Mouse (Mus musculus) left cerebral cortex, postnatal 36 days (tissue): ENCODE data around the gene Gm13272. TPM values are rescaled to one million over a fixed set of nuclear protein-coding genes. Genes with fewer than 3 reads are reported as not detected.
A peak's percentile ranks its signal among the peaks of the same experiment; 100 is the strongest.
"Not testable (repeated sequence)": the region's sequence is repeated elsewhere in the genome, so short reads cannot be mapped to it uniquely, and the experiment has no call there.

Experiments used
- DNase-seq, 2 experiments: peaks; one replicate each; pipeline ENCODE4 v3.0.0; 2021 to 2022; ENCODE audit warnings: low spot score in 2 of 2, mixed read lengths in 1 of 2
- intact Hi-C: fragments of 180-260 bp; cut with DNase I; formaldehyde crosslinking; loops from one replicate; pipeline ENCODE4 v1.15.1; 2025
- total RNA-seq, 2 experiments: library from RNA; stranded (reverse); gene quantifications; 2 replicates each; pipeline ENCODE4 v1.2.3; 2021

Gene Gm13272
- total RNA-seq, result not detected

DNA sequence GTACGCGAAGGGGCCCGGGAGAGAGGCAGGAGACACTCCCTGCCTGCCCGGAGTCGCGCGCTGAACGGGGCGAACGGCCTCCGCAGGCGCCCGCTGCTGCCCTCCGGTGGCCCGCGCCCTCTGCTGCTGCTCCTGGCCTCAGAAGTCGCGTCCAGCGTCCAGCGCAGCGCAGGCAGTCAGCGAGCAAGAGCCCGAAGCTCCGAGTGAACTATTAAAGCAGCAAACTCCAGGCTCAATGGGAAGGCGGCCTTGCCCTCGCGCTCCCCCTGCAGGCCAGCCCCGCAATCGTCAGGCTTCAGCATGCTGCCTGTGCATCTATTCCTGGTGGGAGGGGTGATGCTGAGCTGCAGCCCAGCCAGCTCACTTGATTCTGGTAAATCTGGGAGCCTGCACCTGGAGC, at the start of gene Gm13272:
TSS of gene Gm13272 (plus strand) at position 301 of the 400 bp plus-strand sequence.
- intact Hi-C loops, DNase-seq: not testable (repeated sequence)

DNA sequence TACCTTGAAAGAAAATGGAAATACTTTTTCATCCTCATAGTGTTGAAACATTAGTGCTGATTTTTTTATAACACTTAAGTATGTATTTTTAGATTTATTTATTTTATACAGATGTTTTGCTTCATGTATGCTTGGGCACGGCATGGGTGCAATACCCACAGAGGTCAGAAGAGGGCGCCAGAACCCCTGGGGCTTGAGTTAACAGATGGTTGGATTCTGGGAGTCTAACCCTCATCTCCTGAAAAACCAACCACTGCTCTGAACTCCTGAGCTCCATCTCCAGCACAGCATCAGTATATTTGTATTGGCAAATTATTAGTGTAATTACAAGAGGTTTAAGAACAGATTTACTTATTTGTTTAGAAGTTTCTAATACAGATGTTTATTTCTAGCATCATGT, 41.2 kb upstream of the Gm13272 start:
- no peak for DNase-seq
- intact Hi-C loops, result no loop called here

DNA sequence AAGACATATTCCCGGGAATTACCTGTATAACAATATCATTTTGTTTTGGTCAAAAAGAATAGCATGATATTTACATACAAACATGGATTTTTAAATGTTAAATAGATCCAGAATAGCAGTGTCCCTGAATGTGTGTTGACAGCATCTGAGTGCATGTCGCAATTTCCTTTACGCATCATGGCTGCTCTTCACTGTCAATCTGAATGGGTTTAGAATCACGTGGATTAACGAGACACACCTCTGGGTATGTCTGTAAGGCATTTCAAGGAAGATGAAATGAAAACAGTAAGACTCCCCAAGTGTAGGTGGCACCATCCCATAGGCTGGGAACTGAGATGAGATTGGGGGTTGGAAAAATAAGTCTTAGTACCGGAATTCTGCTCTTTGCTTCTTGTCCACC, 40.6 kb upstream of the Gm13272 start:
- intact Hi-C loops, result no loop called here

DNA sequence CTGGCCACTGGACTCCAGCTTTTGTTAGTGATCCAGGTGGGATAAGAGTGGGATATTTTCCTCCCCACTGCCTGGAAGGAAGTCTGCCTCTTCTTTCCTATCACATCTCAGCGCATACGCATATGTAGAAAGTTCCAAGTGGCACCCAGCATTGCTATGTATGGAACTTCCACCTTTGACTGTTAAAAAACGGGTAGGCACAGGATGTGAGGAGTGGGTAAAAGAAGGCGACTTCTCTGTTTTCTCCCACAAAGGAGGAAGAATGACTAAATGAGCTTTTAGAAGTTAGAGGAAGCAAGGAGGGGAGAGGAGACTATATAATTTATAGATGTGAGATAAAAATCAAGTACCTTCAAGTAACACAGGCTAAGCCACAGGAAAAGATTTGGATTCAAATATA, 38.2 kb upstream of the Gm13272 start:
- DNase-seq, result no peak
- intact Hi-C loops, result loop anchor here (10.0 kb wide), 1 partner anchor 47 kb away; the partner anchor contains the start of gene Ifnab

More for the DNA sequence above, 40.6 kb upstream of the Gm13272 start:
- no peak for DNase-seq

DNA sequence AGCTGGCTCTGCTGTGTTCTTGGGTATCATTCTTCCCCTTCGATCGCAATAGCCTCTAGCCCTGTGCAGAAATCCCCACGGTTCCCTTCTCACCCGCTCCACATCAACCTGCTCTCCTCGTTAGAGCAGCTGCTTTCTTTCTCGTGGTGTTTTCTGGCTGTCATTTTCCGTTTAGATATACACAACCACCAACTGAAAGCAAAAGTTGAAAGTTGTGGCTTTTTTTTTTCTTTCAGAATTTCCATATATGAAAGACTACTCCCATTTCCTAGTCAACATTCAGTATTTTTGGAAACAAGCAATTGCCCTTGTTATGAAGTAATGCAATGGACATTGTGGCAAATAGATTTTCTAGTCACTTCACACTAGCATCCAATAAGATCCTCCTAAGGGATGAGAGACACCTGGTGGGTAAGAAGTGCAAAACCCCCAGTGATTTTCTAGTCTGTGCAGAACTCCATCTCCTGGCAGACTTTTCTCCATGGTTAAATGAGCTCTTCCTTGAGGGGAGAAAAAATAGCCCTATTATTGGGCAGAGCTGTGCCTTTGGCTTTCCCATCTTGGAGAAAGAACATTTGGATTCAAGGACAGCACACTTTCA, 36.8 kb upstream of the Gm13272 start:
- no peak for DNase-seq
- intact Hi-C loops, result loop anchor here (10.0 kb wide), 1 partner anchor 48 kb away; the partner anchor contains the start of gene Ifnab

DNA sequence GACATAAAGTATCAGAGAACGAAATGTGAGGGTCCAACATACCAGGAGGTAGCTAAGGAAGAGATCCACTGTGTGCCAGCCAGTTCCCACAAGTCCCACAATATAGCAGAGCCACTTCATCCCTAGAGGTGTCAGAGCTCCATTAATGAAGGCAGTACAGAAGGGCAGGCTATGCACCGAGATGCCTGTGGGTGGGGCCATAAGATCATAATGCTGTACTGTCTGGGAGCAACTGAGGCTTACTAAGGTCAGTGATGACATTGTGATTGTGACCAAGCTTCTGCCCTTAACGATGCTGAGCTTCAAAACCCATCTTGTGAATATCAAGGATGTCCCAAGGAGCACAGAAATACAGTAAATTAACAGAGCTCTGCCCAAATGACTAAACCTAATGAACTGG, 35.4 kb upstream of the Gm13272 start:
- intact Hi-C loops, result loop anchor here (10.0 kb wide), 1 partner anchor 49 kb away; the partner anchor contains the start of gene Ifnab
- no peak for DNase-seq

DNA sequence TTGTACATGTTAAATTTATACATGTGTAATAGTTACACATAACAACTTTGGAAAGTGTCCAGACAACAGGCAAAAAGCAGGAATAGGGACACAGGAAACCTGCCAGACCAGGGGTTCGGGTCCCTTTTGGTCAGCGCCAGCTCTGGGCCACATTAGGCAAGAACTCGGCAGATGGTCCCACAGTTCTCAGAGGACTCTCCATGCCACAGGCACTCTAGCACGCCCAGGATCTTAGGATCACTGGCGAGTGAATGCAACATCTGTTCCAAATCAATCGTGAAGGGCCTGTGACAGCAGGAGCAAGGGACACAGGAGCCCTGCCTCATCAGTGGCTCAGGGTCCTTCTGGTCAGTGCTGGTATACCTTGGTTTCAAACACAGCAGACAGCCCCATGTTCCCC, 29.7 kb upstream of the Gm13272 start:
- DNase-seq, result no peak
- intact Hi-C loops, result loop anchor here (10.0 kb wide), 1 partner anchor 55 kb away; the partner anchor contains the start of gene Ifnab

DNA sequence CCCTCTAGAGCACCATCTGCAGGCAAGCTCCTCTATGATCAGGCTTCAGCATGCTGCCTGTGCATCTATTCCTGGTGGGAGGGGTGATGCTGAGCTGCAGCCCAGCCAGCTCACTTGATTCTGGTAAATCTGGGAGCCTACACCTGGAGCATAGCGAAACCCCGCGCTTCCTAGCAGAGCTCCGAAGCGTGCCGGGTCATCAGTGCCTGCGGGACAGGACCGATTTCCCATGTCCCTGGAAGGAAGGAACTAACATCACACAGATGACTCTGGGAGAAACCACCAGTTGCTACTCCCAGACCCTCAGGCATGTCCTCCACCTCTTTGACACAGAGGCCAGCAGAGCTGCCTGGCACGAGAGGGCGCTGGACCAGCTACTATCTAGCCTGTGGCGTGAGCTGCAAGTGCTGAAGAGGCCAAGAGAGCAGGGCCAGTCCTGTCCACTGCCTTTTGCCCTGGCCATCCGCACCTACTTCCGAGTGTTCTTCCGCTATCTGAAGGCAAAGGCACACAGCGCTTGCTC, 24.8 kb upstream of the Gm13272 start, which contains the start of gene Gm13271:
TSS of gene Gm13271 (plus strand) at position 51 of the 523 bp plus-strand sequence.
- intact Hi-C loops, result not testable (repeated sequence)
- DNase-seq, result peak; percentile 64 to 65

DNA sequence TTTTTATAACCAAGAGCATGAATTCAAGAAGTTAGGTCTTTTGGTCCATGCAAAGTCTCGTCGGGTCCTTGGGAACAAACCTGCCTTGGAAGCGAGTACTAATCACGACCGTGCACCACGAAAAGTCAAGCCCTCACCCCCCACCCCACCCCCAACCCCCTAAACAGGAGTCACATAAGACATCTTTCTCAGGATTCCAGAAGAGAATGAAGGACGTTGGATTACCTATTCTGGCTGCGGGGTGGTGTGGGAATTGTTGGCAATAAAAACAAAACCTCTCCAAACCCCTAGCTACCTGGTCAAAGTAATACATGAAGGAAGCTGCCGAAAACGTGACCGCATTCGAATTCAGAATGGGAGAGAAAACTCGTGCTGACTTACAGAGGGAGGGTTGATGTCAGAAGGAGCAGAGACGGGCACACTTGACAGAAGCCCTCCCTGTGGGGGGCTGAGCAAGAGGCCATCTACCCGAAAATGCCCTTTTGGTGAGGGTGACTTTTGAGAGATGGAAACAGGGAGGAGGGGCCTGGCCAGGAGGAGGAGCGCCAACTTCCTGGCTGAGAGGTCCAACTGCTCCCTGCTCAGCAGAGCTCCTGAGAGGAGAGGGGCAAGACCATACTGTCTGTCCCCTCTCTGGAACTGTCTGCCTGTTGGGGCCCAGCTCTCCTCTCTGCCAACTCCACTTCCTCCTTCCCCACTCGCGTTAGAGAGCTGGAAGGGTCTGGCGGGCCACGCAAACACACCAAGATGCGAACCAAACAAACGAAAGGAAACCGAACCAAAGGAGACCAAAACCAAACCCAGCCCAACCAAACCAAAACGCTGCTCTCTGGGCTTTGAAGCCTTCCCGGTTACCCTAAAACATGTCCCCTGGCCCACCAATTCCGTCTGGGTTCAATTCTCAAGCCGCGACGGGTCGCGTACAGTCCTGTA, 22.8 kb upstream of the Gm13272 start:
- intact Hi-C loops, DNase-seq: not testable (repeated sequence)

DNA sequence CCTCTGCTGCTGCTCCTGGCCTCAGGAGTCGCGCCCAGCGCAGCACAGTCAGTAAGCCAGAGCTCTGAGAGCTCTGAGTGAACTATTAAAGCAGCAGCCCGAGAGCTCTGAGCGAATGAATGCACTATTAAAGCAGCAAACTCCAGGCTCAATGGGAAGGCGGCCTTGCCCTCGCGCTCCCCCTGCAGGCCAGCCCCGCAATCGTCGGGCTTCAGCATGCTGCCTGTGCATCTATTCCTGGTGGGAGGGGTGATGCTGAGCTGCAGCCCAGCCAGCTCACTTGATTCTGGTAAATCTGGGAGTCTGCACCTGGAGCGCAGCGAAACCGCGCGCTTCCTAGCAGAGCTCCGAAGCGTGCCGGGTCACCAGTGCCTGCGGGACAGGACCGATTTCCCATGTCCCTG, 22.0 kb upstream of the Gm13272 start:
- intact Hi-C loops, result not testable (repeated sequence)
- peak; percentile 88 to 90 for DNase-seq

DNA sequence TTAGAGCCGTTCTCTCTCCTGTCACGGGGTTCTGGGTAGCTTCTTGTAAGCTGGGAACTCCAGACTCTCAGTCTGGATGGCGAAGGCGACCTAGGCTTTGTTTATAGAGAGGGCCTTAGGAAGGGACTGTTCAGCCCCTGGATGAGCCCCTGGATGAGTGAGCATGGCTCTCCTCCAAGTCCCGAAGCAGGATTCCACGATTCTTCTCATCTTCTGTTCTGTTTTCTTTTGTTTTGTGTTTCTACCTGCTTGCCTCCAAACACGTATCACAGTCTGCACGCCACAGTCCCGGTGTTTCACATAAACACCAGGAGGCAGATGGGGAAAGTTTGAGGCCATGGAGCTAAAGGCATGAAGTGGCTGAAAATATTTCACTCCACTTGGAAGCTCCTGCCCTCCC, 20.9 kb upstream of the Gm13272 start:
- DNase-seq, intact Hi-C loops: not testable (repeated sequence)

DNA sequence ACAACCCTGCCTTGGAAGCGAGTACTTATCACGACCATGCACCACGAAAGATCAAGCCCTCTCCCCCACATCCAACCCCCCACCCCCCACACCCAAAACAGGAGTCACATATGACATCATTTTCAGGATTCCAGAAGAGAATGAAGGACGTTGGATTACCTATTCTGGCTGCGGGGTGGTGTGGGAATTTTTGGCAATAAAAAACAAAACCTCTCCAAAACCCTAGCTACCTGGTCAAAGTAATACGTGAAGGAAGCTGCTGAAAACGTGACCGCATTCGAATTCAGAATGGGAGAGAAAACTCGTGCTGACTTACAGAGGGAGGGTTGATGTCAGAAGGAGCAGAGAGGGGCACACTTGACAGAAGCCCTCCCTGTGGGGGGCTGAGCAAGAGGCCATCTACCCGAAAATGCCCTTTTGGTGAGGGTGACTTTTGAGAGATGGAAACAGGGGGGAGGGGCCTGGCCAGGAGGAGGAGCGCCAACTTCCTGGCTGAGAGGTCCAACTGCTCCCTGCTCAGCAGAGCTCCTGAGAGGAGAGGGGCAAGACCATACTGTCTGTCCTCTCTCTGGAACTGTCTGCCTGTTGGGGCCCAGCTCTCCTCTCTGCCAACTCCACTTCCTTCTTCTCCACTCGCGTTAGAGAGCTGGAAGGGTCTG, 19.9 kb upstream of the Gm13272 start, which contains the start of gene Gm13283:
TSS of gene Gm13283 (plus strand) at position 510 of the 659 bp plus-strand sequence.
- peak in 1 of 2 experiments; percentile 21 for DNase-seq
- intact Hi-C loops, result not testable (repeated sequence)

DNA sequence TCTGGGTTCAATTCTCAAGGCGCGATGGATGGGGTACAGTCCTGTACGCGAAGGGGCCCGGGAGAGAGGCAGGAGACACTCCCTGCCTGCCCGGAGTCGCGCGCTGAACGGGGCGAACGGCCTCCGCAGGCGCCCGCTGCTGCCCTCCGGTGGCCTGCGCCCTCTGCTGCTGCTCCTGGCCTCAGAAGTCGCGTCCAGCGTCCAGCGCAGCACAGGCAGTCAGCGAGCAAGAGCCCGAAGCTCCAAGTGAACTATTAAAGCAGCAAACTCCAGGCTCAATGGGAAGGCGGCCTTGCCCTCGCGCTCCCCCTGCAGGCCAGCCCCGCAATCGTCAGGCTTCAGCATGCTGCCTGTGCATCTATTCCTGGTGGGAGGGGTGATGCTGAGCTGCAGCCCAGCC, 19.2 kb upstream of the Gm13272 start:
- DNase-seq, result peak; percentile 50 to 52
- intact Hi-C loops, result not testable (repeated sequence)

DNA sequence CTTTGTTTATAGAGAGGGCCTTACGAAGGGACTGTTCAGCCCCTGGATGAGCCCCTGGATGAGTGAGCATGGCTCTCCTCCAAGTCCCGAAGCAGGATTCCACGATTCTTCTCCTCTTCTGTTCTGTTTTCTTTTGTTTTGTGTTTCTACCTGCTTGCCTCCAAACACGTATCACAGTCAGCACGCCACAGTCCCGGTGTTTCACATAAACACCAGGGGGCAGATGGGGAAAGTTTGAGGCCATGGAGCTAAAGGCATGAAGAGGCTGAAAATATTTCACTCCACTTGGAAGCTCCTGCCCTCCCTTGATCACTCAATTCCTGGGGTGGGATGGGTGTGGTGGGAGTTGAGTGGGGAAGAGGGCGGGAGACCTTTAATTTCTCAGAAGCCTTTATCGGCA, 17.9 kb upstream of the Gm13272 start:
- peak; percentile 62 to 68 for DNase-seq
- intact Hi-C loops, result not testable (repeated sequence)

DNA sequence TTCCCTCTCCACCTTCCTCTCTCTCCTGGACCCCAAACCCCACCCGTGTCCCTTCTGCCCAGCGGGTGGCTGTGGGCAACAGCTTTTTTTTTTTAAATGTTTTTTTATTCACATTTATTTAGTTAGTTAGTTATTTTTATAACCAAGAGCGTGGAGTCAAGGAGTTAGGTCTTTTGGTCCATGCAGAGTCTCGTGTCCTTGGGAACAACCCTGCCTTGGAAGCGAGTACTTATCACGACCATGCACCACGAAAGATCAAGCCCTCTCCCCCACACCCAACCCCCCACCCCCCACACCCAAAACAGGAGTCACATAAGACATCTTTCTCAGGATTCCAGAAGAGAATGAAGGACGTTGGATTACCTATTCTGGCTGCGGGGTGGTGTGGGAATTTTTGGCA, 17.3 kb upstream of the Gm13272 start:
- not testable (repeated sequence) for DNase-seq

DNA sequence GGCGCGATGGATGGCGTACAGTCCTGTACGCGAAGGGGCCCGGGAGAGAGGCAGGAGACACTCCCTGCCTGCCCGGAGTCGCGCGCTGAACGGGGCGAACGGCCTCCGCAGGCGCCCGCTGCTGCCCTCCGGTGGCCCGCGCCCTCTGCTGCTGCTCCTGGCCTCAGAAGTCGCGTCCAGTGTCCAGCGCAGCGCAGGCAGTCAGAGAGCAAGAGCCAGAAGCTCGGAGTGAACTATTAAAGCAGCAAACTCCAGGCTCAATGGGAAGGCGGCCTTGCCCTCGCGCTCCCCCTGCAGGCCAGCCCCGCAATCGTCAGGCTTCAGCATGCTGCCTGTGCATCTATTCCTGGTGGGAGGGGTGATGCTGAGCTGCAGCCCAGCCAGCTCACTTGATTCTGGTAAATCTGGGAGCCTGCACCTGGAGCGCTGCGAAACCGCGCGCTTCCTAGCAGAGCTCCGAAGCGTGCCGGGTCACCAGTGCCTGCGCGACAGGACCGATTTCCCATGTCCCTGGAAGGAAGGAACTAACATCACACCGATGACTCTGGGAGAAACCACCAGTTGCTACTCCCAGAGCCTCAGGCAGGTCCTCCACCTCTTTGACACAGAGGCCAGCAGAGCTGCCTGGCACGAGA, 16.1 kb upstream of the Gm13272 start:
- DNase-seq, intact Hi-C loops: not testable (repeated sequence)

More for the DNA sequence above, 17.3 kb upstream of the Gm13272 start:
- intact Hi-C loops, result not testable (repeated sequence)

DNA sequence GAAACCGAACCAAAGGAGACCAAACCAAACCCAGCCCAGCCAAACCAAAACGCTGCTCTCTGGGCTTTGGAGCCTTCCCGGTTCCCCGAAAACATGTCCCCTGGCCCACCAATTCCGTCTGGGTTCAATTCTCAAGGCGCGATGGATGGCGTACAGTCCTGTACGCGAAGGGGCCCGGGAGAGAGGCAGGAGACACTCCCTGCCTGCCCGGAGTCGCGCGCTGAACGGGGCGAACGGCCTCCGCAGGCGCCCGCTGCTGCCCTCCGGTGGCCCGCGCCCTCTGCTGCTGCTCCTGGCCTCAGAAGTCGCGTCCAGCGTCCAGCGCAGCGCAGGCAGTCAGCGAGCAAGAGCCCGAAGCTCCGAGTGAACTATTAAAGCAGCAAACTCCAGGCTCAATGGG, 6.1 kb upstream of the Gm13272 start, which contains the start of gene Gm13290:
TSS of gene Gm13290 (plus strand) at position 301 of the 400 bp plus-strand sequence.
- DNase-seq, intact Hi-C loops: not testable (repeated sequence)

DNA sequence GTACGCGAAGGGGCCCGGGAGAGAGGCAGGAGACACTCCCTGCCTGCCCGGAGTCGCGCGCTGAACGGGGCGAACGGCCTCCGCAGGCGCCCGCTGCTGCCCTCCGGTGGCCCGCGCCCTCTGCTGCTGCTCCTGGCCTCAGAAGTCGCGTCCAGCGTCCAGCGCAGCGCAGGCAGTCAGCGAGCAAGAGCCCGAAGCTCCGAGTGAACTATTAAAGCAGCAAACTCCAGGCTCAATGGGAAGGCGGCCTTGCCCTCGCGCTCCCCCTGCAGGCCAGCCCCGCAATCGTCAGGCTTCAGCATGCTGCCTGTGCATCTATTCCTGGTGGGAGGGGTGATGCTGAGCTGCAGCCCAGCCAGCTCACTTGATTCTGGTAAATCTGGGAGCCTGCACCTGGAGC, 3.0 kb upstream of the Gm13272 start, which contains the start of gene Gm13289:
TSS of gene Gm13289 (plus strand) at position 301 of the 400 bp plus-strand sequence.
- intact Hi-C loops, DNase-seq: not testable (repeated sequence)

DNA sequence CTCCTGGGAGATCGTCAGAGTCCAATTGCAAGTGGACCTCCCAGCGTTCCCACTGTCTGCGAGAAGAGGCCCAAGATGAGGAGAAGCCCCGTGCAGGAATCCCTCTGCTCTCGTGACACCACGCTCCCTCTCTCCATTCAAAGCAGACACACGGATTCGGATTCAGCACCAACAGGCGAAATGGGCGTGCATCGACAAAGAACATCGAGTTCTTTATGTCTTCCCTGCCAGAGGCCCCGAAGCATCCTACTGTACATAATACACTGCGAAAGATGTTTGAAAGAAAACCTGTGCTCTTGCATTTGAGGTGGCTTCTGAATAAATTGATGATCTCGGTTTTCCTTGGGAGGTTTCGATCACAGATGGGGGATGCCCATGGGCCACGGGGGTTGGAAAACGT, 670 bp downstream of the Gm13272 start:
- DNase-seq, intact Hi-C loops: not testable (repeated sequence)
